Mouse (Mus musculus) midbrain, embryonic 16.5 days (tissue): ENCODE data around the gene Tmem14a. TPM values are rescaled to one million over a fixed set of nuclear protein-coding genes. Genes with fewer than 3 reads are reported as not detected.
"Not testable (repeated sequence)": the region's sequence is repeated elsewhere in the genome, so short reads cannot be mapped to it uniquely, and the experiment has no call there.

Source experiments
- ATAC-seq: fragments of 200-750 bp; cut with Nextera tagmentation; 2 replicates; pipeline ENCODE4 v1.8.0; 2017; ENCODE audit warnings: moderate TSS enrichment
- H3K27ac ChIP-seq: fragments of 300-500 bp; sonication (generic); 2 replicates; pipeline ENCODE4 v1.5.1; 2014; ENCODE audit warnings: mild to moderate bottlenecking, low read length, mixed read lengths
- H3K27me3 ChIP-seq: fragments of 300-500 bp; sonication (generic); 2 replicates; pipeline ENCODE4 v1.6.1; 2014; ENCODE audit warnings: low read depth, low read length, mixed read lengths; ENCODE audit not compliant: control insufficient read depth, insufficient read depth
- H3K36me3 ChIP-seq: fragments of 300-500 bp; sonication (generic); 2 replicates; pipeline ENCODE4 v1.6.1; 2014; ENCODE audit warnings: mild to moderate bottlenecking, low read length, moderate library complexity, mixed read lengths; ENCODE audit not compliant: control insufficient read depth, insufficient read depth
- H3K4me1 ChIP-seq: fragments of 300-500 bp; sonication (generic); 2 replicates; pipeline ENCODE4 v1.6.1; 2014; ENCODE audit warnings: mild to moderate bottlenecking, low read length, mixed read lengths; ENCODE audit not compliant: control insufficient read depth, insufficient read depth
- H3K4me2 ChIP-seq: fragments of 300-500 bp; sonication (generic); 2 replicates; pipeline ENCODE4 v1.6.1; 2014; ENCODE audit warnings: mild to moderate bottlenecking, low read length, mixed read lengths
- H3K4me3 ChIP-seq: fragments of 300-500 bp; sonication (generic); 2 replicates; pipeline ENCODE4 v1.5.1; 2014; ENCODE audit warnings: low read depth, mild to moderate bottlenecking, low read length, moderate library complexity, mixed read lengths
- H3K9ac ChIP-seq: fragments of 300-500 bp; sonication (generic); 2 replicates; pipeline ENCODE4 v1.6.1; 2014; ENCODE audit warnings: low read depth, low read length, mixed read lengths
- H3K9me3 ChIP-seq: fragments of 300-500 bp; sonication (generic); replicated peaks from 2 replicates; pipeline ENCODE4 v1.6.1; 2014; ENCODE audit warnings: mild to moderate bottlenecking, low read length, mixed read lengths; ENCODE audit not compliant: control insufficient read depth, poor library complexity, severe bottlenecking
- WGBS: fragments of 180-500 bp; shearing (Covaris S2); extraction: QIAGEN DNeasy Blood & Tissue Kit; methylation state at CpG from one replicate; pipeline ENCODE4 v1.1.7; 2014; 5-methylcytosine and 5-hydroxymethylcytosine counted together
- polyA plus RNA-seq: library from polyadenylated mRNA; unstranded; fragments of >200 nt; fragmentation: Nextera tagmentation; extraction: Ambion mirVana; gene quantifications from 2 replicates; pipeline ENCODE4 v1.2.1, GENCODE M21; 2015

Tmem14a gene
- polyA plus RNA-seq, 1 experiment from 2014 or later: 20.7 TPM

GRCm38 (mm10) chr1:21259981-21260380, 41.6 kb downstream of the Tmem14a start:
- H3K27me3 ChIP-seq, H3K4me2 ChIP-seq, H3K9me3 ChIP-seq, H3K36me3 ChIP-seq, ATAC-seq, H3K9ac ChIP-seq, H3K4me1 ChIP-seq, H3K4me3 ChIP-seq, H3K27ac ChIP-seq: not testable (repeated sequence)
- WGBS: 83% methylated on average over 8 of the region's 8 CpGs

GRCm38 (mm10) chr1:21262401-21262800, 44.0 kb downstream of the Tmem14a start:
- H3K9me3 ChIP-seq: no peaks in the 10 kb centered on the region
- no peak for ATAC-seq
- no peaks in the 10 kb centered on the region for H3K36me3 ChIP-seq
- H3K9ac ChIP-seq: no peak overlapping the region
- no peaks in the 10 kb centered on the region for H3K4me1 ChIP-seq
- 94% methylated on average over 5 of the region's 5 CpGs for WGBS
- H3K27ac ChIP-seq: no peak overlapping the region
- no peaks in the 10 kb centered on the region for H3K27me3 ChIP-seq
- no peak overlapping the region for H3K4me3 ChIP-seq
- H3K4me2 ChIP-seq: no peak overlapping the region

- Histone ChIP-seq H3K27ac (no peak overlapping the region), H3K9me3 (no peaks in the 10 kb centered on the region), H3K9ac (no peak overlapping the region), H3K4me3 (no peak overlapping the region), H3K4me2 (no peak overlapping the region), H3K27me3 (no peaks in the 10 kb centered on the region), H3K36me3 (no peaks in the 10 kb centered on the region), H3K4me1 (no peaks in the 10 kb centered on the region)
- ATAC-seq: no peak
- WGBS: 86% methylated on average over 4 of the region's 4 CpGs
Observed at GRCm38 (mm10) chr1:21263986-21264385, 45.6 kb downstream of the Tmem14a start.

GRCm38 (mm10) chr1:21264747-21265146, 46.4 kb downstream of the Tmem14a start:
- 80% methylated on average over 8 of the region's 8 CpGs for WGBS

GRCm38 (mm10) chr1:21266766-21267165, 48.4 kb downstream of the Tmem14a start:
- WGBS: 85% methylated on average over 1 of the region's 1 CpGs
- H3K9me3 ChIP-seq: no peaks in the 10 kb centered on the region
- no peak overlapping the region for H3K27ac ChIP-seq
- no peak overlapping the region for H3K9ac ChIP-seq
- H3K4me2 ChIP-seq: no peak overlapping the region
- H3K27me3 ChIP-seq: no peaks in the 10 kb centered on the region
- H3K4me1 ChIP-seq: no peaks in the 10 kb centered on the region
- no peak for ATAC-seq
- no peaks in the 10 kb centered on the region for H3K36me3 ChIP-seq
- H3K4me3 ChIP-seq: no peak overlapping the region

More at GRCm38 (mm10) chr1:21264747-21265146, 46.4 kb downstream of the Tmem14a start:
- H3K4me3 ChIP-seq: no peak overlapping the region
- no peaks in the 10 kb centered on the region for H3K9me3 ChIP-seq
- no peak for ATAC-seq
- H3K27ac ChIP-seq: no peak overlapping the region
- H3K36me3 ChIP-seq: no peaks in the 10 kb centered on the region
- no peaks in the 10 kb centered on the region for H3K4me1 ChIP-seq
- H3K27me3 ChIP-seq: no peaks in the 10 kb centered on the region
- H3K4me2 ChIP-seq: no peak overlapping the region
- H3K9ac ChIP-seq: no peak overlapping the region

- ATAC-seq, H3K27ac ChIP-seq, H3K4me2 ChIP-seq, H3K4me1 ChIP-seq, H3K9ac ChIP-seq, H3K9me3 ChIP-seq, H3K36me3 ChIP-seq, H3K27me3 ChIP-seq, H3K4me3 ChIP-seq: not testable (repeated sequence)
- 93% methylated on average over 5 of the region's 7 CpGs for WGBS
Observed at GRCm38 (mm10) chr1:21267466-21267865, 49.1 kb downstream of the Tmem14a start.

GRCm38 (mm10) chr1:21271343-21272055, 53.1 kb downstream of the Tmem14a start:
- Histone ChIP-seq H3K4me2 (peak overlapping the region; percentile 26), H3K27ac (no peak overlapping the region), H3K27me3 (no peaks in the 10 kb centered on the region), H3K4me1 (no peaks in the 10 kb centered on the region), H3K9me3 (no peaks in the 10 kb centered on the region), H3K4me3 (peak overlapping the region; percentile 9; the same call in 1 of the 2 replicates), H3K36me3 (no peaks in the 10 kb centered on the region), H3K9ac (no peak overlapping the region)
- WGBS: 23% methylated on average over 18 of the region's 18 CpGs
- peak; percentile 72 for ATAC-seq

- Histone ChIP-seq H3K4me2 (peak overlapping the region; percentile 26), H3K9me3 (no peaks in the 10 kb centered on the region), H3K27ac (no peak overlapping the region), H3K9ac (no peak overlapping the region), H3K4me1 (no peaks in the 10 kb centered on the region), H3K36me3 (no peaks in the 10 kb centered on the region), H3K4me3 (peak overlapping the region; percentile 9; the same call in 1 of the 2 replicates), H3K27me3 (no peaks in the 10 kb centered on the region)
- WGBS: 21% methylated on average over 14 of the region's 14 CpGs
- 0 out of 2 replicates have a peak, but pooled peaks have one; percentile 41 for ATAC-seq
Observed at GRCm38 (mm10) chr1:21272056-21272431, 53.7 kb downstream of the Tmem14a start.

GRCm38 (mm10) chr1:21273091-21273490, 54.7 kb downstream of the Tmem14a start:
- WGBS: 96% methylated on average over 6 of the region's 6 CpGs
- no peak overlapping the region for H3K27ac ChIP-seq
- no peak overlapping the region for H3K9ac ChIP-seq
- H3K27me3 ChIP-seq: no peaks in the 10 kb centered on the region
- no peaks in the 10 kb centered on the region for H3K36me3 ChIP-seq
- no peaks in the 10 kb centered on the region for H3K4me1 ChIP-seq
- H3K4me2 ChIP-seq: no peak overlapping the region
- no peaks in the 10 kb centered on the region for H3K9me3 ChIP-seq
- ATAC-seq: no peak
- H3K4me3 ChIP-seq: no peak overlapping the region
